Comparison of ENCODE assay signal across 9 mouse cellular contexts in the genomic region with DNA sequence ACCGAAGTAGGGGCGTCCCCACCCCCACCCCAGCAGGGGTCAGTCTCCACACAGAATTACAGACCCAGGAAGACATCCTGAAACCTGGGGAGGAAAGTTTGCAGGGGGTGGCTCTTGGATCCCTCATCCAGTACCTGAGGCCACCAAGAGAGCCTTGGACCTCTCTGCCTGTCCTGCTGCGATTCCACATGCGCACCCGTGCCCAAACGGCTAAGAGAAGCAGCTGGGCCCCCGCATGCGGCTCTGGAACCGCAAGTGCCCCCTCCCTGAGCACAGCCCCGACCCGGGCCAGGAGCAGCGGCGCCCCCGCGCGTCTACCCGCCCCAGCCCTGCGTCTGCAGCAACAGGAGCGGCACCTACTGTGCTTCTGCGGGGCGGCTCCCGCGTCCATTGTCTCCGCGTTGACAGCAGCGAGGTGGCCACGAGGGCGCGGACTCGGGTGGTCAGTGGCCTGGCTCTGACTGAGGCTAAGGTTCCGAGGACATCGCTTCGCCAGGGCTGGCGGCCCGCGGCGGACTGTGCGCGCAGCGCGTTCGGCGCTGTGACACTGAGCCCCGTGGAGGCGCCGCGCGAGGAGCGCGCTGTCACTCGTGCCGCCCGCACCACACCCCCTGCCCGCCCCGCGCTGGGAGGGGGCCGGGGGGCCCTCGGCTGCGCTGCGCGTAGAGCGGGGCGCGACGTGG. TPM values are rescaled to one million over a fixed set of nuclear protein-coding genes. Genes with fewer than 3 reads are reported as not detected.
DNase-seq lines count a peak whose midpoint lies in the region; ATAC-seq and TF ChIP-seq lines count a peak whose summit lies in the region.
"Had no signal": no experiment of that assay in that cellular context is flagged by ENCODE, and none has a peak within 500 bp of the region (broad histone marks: within the 10 kb centered on the region; RNA-seq: fewer than 3 reads in every experiment).

No protein-coding gene starts in this region.

- H3K27me3 ChIP-seq in heart, postnatal 0 days (ENCODE audit: control insufficient read depth, insufficient read depth, low read length), result peaks cover 62% of the 10 kb centered on the region
- peaks cover 30% of the 10 kb centered on the region for H3K27me3 ChIP-seq in forebrain, embryonic 15.5 days
- H3K27me3 ChIP-seq in midbrain, embryonic 13.5 days, result peaks cover 53% of the 10 kb centered on the region

- no peak for ATAC-seq in heart, postnatal 0 days (ENCODE audit: insufficient read depth, low read depth)
- ATAC-seq in forebrain, embryonic 15.5 days (replicated peaks), result peak; percentile 51
- ATAC-seq in midbrain, embryonic 13.5 days, result peak; percentile 29
- no peak for ATAC-seq in megakaryocyte, adult 5-6 weeks (ENCODE audit: poor library complexity, severe bottlenecking)

- TF ChIP-seq CTCF in heart, postnatal 0 days (IDR thresholded peaks at IDR 0.05; ENCODE audit: low read depth), result no peak

- TF ChIP-seq EP300 in heart, postnatal 0 days (IDR thresholded peaks at IDR 0.05; ENCODE audit: low read depth), result no peak

- 1% methylated on average over 60 of the region's 65 CpGs for WGBS in heart, postnatal 0 days
- 2% methylated on average over 65 of the region's 65 CpGs for WGBS in forebrain, embryonic 15.5 days
- 2% methylated on average over 54 of the region's 65 CpGs for WGBS in midbrain, embryonic 13.5 days

- H3K36me3 ChIP-seq in heart, postnatal 0 days (replicated peaks; ENCODE audit: control insufficient read depth, insufficient read depth, low read length), result no peaks in the 10 kb centered on the region
- H3K36me3 ChIP-seq in forebrain, embryonic 15.5 days, result no peaks in the 10 kb centered on the region
- no peaks in the 10 kb centered on the region for H3K36me3 ChIP-seq in midbrain, embryonic 13.5 days

- H3K27ac ChIP-seq in heart, postnatal 0 days (ENCODE audit: low read depth), result no peak overlapping the region
- H3K27ac ChIP-seq in forebrain, embryonic 15.5 days (replicated peaks), result no peak overlapping the region
- no peak overlapping the region for H3K27ac ChIP-seq in midbrain, embryonic 13.5 days
- H3K27ac ChIP-seq: macrophage had no signal

- no peaks in the 10 kb centered on the region for H3K4me1 ChIP-seq in heart, postnatal 0 days (ENCODE audit: control insufficient read depth, insufficient read depth)
- H3K4me1 ChIP-seq in forebrain, embryonic 15.5 days, result peaks cover 23% of the 10 kb centered on the region
- H3K4me1 ChIP-seq in midbrain, embryonic 13.5 days (replicated peaks), result peaks cover 39% of the 10 kb centered on the region

- no peak for DNase-seq in heart, postnatal 0 days (ENCODE audit: low spot score)
- DNase-seq in heart, postnatal 4 days, result no peak
- DNase-seq in cerebellum, adult 9-10 months, result peak; percentile 64
- no peak for DNase-seq in adipocyte (ENCODE audit: low spot score)
- DNase-seq in ovary, postnatal 14 days (ENCODE audit: low spot score), result no peak

- H3K9ac ChIP-seq in heart, postnatal 0 days (replicated peaks; ENCODE audit: low read depth, low read length), result no peak overlapping the region
- H3K9ac ChIP-seq in forebrain, embryonic 15.5 days (replicated peaks), result peak overlapping the region; percentile 44
- peak overlapping the region; percentile 70 for H3K9ac ChIP-seq in midbrain, embryonic 13.5 days (replicated peaks)

- H3K9me3 ChIP-seq in heart, postnatal 0 days (replicated peaks; ENCODE audit: control insufficient read depth, low read length), result no peaks in the 10 kb centered on the region
- H3K9me3 ChIP-seq in forebrain, embryonic 15.5 days, result no peaks in the 10 kb centered on the region
- H3K9me3 ChIP-seq in midbrain, embryonic 13.5 days, result no peaks in the 10 kb centered on the region

- H3K4me3 ChIP-seq in heart, postnatal 0 days (ENCODE audit: low read depth, low read length), result peak overlapping the region; percentile 15; the same call in 1 of the 2 replicates
- peak overlapping the region; percentile 47 for H3K4me3 ChIP-seq in forebrain, embryonic 15.5 days
- H3K4me3 ChIP-seq in midbrain, embryonic 13.5 days (replicated peaks), result peak overlapping the region; percentile 52

- no peak overlapping the region for H3K4me2 ChIP-seq in heart, postnatal 0 days (ENCODE audit: low read depth, low read length)
- H3K4me2 ChIP-seq in forebrain, embryonic 15.5 days (replicated peaks), result peak overlapping the region; percentile 82
- peak overlapping the region; percentile 77 for H3K4me2 ChIP-seq in midbrain, embryonic 13.5 days (replicated peaks)

RNA-seq across cellular contexts. Expression of gene Plch2, which starts 13.8 kb away (rescaled TPM):
- total RNA-seq in heart, postnatal 0 days (2014; rRNA removed; ENCODE audit: low replicate concordance), result 0.15 TPM in 1 of 2 replicates, not detected in the other
- polyA plus RNA-seq in heart, postnatal 0 days (2015; fragmentation: Nextera tagmentation; extraction: Ambion mirVana), result 0.05 and 0.30 TPM in 2 replicates
- not detected for total RNA-seq in heart, postnatal 4 days (2021)
- polyA plus RNA-seq in forebrain, embryonic 15.5 days (2015; fragmentation: Nextera tagmentation; extraction: Ambion mirVana), result 10.0 and 12.7 TPM in 2 replicates
- polyA plus RNA-seq in midbrain, embryonic 13.5 days (2015; fragmentation: Nextera tagmentation; extraction: Ambion mirVana), result 7.7 and 9.0 TPM in 2 replicates
- total RNA-seq in megakaryocyte, adult 5-6 weeks (2015), result not detected in 2 replicates
- not detected in 2 replicates for total RNA-seq in megakaryocyte, adult 5-6 weeks (2017)
- polyA plus RNA-seq: macrophage had no signal

RNA-seq across cellular contexts. Expression of gene Pex10, which starts 24.1 kb away (rescaled TPM):
- 16.5 and 16.6 TPM in 2 replicates for total RNA-seq in heart, postnatal 0 days (2014; rRNA removed; ENCODE audit: low replicate concordance)
- 17.3 and 18.4 TPM in 2 replicates for polyA plus RNA-seq in heart, postnatal 0 days (2015; fragmentation: Nextera tagmentation; extraction: Ambion mirVana)
- 10 to 100 TPM; 16.6 to 17.1 TPM for total RNA-seq in heart, postnatal 4 days (2021)
- polyA plus RNA-seq in forebrain, embryonic 15.5 days (2015; fragmentation: Nextera tagmentation; extraction: Ambion mirVana), result 22.0 and 23.5 TPM in 2 replicates
- polyA plus RNA-seq in midbrain, embryonic 13.5 days (2015; fragmentation: Nextera tagmentation; extraction: Ambion mirVana), result 19.6 and 21.8 TPM in 2 replicates
- 3.7 and 4.3 TPM in 2 replicates for total RNA-seq in megakaryocyte, adult 5-6 weeks (2015)
- total RNA-seq in megakaryocyte, adult 5-6 weeks (2017), result 3.3 and 5.7 TPM in 2 replicates

RNA-seq across cellular contexts. Expression of gene Rer1, which starts 43.4 kb away (rescaled TPM):
- 96.1 and 126 TPM in 2 replicates for total RNA-seq in heart, postnatal 0 days (2014; rRNA removed; ENCODE audit: low replicate concordance)
- polyA plus RNA-seq in heart, postnatal 0 days (2015; fragmentation: Nextera tagmentation; extraction: Ambion mirVana), result 116 and 123 TPM in 2 replicates
- total RNA-seq in heart, postnatal 4 days (2021), result 10 to 100 TPM; 76.1 to 78.4 TPM
- 127 TPM in 2 replicates for polyA plus RNA-seq in forebrain, embryonic 15.5 days (2015; fragmentation: Nextera tagmentation; extraction: Ambion mirVana)
- 121 and 124 TPM in 2 replicates for polyA plus RNA-seq in midbrain, embryonic 13.5 days (2015; fragmentation: Nextera tagmentation; extraction: Ambion mirVana)
- 133 and 141 TPM in 2 replicates for total RNA-seq in megakaryocyte, adult 5-6 weeks (2015)
- 116 and 130 TPM in 2 replicates for total RNA-seq in megakaryocyte, adult 5-6 weeks (2017)

RNA-seq across cellular contexts. Expression of gene Morn1, which starts 43.6 kb away (rescaled TPM):
- total RNA-seq in heart, postnatal 0 days (2014; rRNA removed; ENCODE audit: low replicate concordance), result 5.7 TPM in 1 of 2 replicates, not detected in the other
- 1.8 and 2.4 TPM in 2 replicates for polyA plus RNA-seq in heart, postnatal 0 days (2015; fragmentation: Nextera tagmentation; extraction: Ambion mirVana)
- 1 to 10 TPM; 2.8 to 3.0 TPM for total RNA-seq in heart, postnatal 4 days (2021)
- 8.8 and 8.9 TPM in 2 replicates for polyA plus RNA-seq in forebrain, embryonic 15.5 days (2015; fragmentation: Nextera tagmentation; extraction: Ambion mirVana)
- 6.0 and 8.9 TPM in 2 replicates for polyA plus RNA-seq in midbrain, embryonic 13.5 days (2015; fragmentation: Nextera tagmentation; extraction: Ambion mirVana)
- 0.71 TPM in 1 of 2 replicates, not detected in the other for total RNA-seq in megakaryocyte, adult 5-6 weeks (2015)
- 0.95 and 1.1 TPM in 2 replicates for total RNA-seq in megakaryocyte, adult 5-6 weeks (2017)

Comparison
In these comparisons a context has a peak if more than half of its experiments do, and no peak if none do; other contexts are left out.
1. ATAC-seq: peak in forebrain, embryonic 15.5 days (single experiment) and midbrain, embryonic 13.5 days (single experiment); none in heart, postnatal 0 days (single experiment) and megakaryocyte, adult 5-6 weeks (single experiment).
2. Peak in every context shown above with its lines, with median percentiles within 50 percentile points of each other: H3K4me3 ChIP-seq.